Mouse (Mus musculus): ENCODE data around the gene Ephx1. TPM values are rescaled to one million over a fixed set of nuclear protein-coding genes. Genes with fewer than 3 reads are reported as not detected.
"Not testable (repeated sequence)": the region's sequence is repeated elsewhere in the genome, so short reads cannot be mapped to it uniquely, and the experiment has no call there.

Ephx1 gene
- polyA plus RNA-seq, 1 experiment, result 142 TPM

GRCm38 (mm10) chr1:181047520-181047919, 26.8 kb upstream of the Ephx1 start:
- WGBS, result 51% methylated on average over 1 of the region's 1 CpGs
- Histone ChIP-seq H3K4me3 (replicated peaks; ENCODE audit: extremely low read depth, low read depth, low read length) (no peak overlapping the region), H3K4me1 (ENCODE audit: control insufficient read depth, insufficient read depth, low read length) (no peaks in the 10 kb centered on the region)
- TF ChIP-seq POLR2A (IDR thresholded peaks at IDR 0.05; ENCODE audit: borderline replicate concordance, extremely low read depth, low read depth, low read length) (no peak), CTCF (IDR thresholded peaks at IDR 0.05; ENCODE audit: insufficient read depth, low read length) (no peak)
- no peak for DNase-seq

GRCm38 (mm10) chr1:181039652-181040051, 18.9 kb upstream of the Ephx1 start:
- peak; percentile 12 for DNase-seq
- H3K4me1 ChIP-seq (ENCODE audit: control insufficient read depth, insufficient read depth, low read length), result no peaks in the 10 kb centered on the region
- 4% methylated on average over 4 of the region's 4 CpGs for WGBS
- TF ChIP-seq POLR2A (IDR thresholded peaks at IDR 0.05; ENCODE audit: borderline replicate concordance, extremely low read depth, low read depth, low read length), result no peak
- peak; percentile 30; the same call in 1 of the 2 replicates for TF ChIP-seq CTCF (IDR thresholded peaks at IDR 0.05; ENCODE audit: insufficient read depth, low read length)
- H3K4me3 ChIP-seq (replicated peaks; ENCODE audit: extremely low read depth, low read depth, low read length), result no peak overlapping the region

GRCm38 (mm10) chr1:181037623-181038022, 16.9 kb upstream of the Ephx1 start:
- TF ChIP-seq POLR2A (IDR thresholded peaks at IDR 0.05; ENCODE audit: borderline replicate concordance, extremely low read depth, low read depth, low read length) (no peak), CTCF (IDR thresholded peaks at IDR 0.05; ENCODE audit: insufficient read depth, low read length) (no peak)
- WGBS, result 59% methylated on average over 4 of the region's 4 CpGs
- DNase-seq, result no peak
- no peaks in the 10 kb centered on the region for H3K4me1 ChIP-seq (ENCODE audit: control insufficient read depth, insufficient read depth, low read length)
- H3K4me3 ChIP-seq (replicated peaks; ENCODE audit: extremely low read depth, low read depth, low read length), result no peak overlapping the region

GRCm38 (mm10) chr1:181035015-181035778, 14.5 kb upstream of the Ephx1 start:
- H3K4me3 ChIP-seq (replicated peaks; ENCODE audit: extremely low read depth, low read depth, low read length); DNase-seq; H3K4me1 ChIP-seq (ENCODE audit: control insufficient read depth, insufficient read depth, low read length): not testable (repeated sequence)
- WGBS, result 85% methylated on average over 5 of the region's 5 CpGs

- H3K4me1 ChIP-seq (ENCODE audit: control insufficient read depth, insufficient read depth, low read length), result no peaks in the 10 kb centered on the region
- TF ChIP-seq POLR2A (IDR thresholded peaks at IDR 0.05; ENCODE audit: borderline replicate concordance, extremely low read depth, low read depth, low read length) (no peak), CTCF (IDR thresholded peaks at IDR 0.05; ENCODE audit: insufficient read depth, low read length) (peak; percentile 72)
- peak; percentile 51 for DNase-seq
- WGBS, result 8% methylated on average over 1 of the region's 1 CpGs
- H3K4me3 ChIP-seq (replicated peaks; ENCODE audit: extremely low read depth, low read depth, low read length), result no peak overlapping the region
These were observed 1.6 kb upstream of the Ephx1 start for GRCm38 (mm10) chr1:181022265-181022664.

GRCm38 (mm10) chr1:181021488-181021865, 773 bp upstream of the Ephx1 start:
- no peaks in the 10 kb centered on the region for H3K4me1 ChIP-seq (ENCODE audit: control insufficient read depth, insufficient read depth, low read length)
- 59% methylated on average over 7 of the region's 7 CpGs for WGBS
- DNase-seq, result no peak
- no peak overlapping the region for H3K4me3 ChIP-seq (replicated peaks; ENCODE audit: extremely low read depth, low read depth, low read length)
- TF ChIP-seq CTCF (IDR thresholded peaks at IDR 0.05; ENCODE audit: insufficient read depth, low read length) (no peak), POLR2A (IDR thresholded peaks at IDR 0.05; ENCODE audit: borderline replicate concordance, extremely low read depth, low read depth, low read length) (no peak)

GRCm38 (mm10) chr1:181017890-181018420, 2.7 kb downstream of the Ephx1 start:
- H3K4me3 ChIP-seq (replicated peaks; ENCODE audit: extremely low read depth, low read depth, low read length), result no peak overlapping the region
- 73% methylated on average over 13 of the region's 13 CpGs for WGBS

GRCm38 (mm10) chr1:181017212-181017711, 3.4 kb downstream of the Ephx1 start:
- Histone ChIP-seq H3K4me1 (ENCODE audit: control insufficient read depth, insufficient read depth, low read length) (peaks cover 20% of the 10 kb centered on the region), H3K4me3 (replicated peaks; ENCODE audit: extremely low read depth, low read depth, low read length) (peak overlapping the region; percentile 76)
- WGBS, result under 1% methylated on average over 22 of the region's 22 CpGs
- peak; percentile 99 for TF ChIP-seq POLR2A (IDR thresholded peaks at IDR 0.05; ENCODE audit: borderline replicate concordance, extremely low read depth, low read depth, low read length)
- no peak for TF ChIP-seq CTCF (IDR thresholded peaks at IDR 0.05; ENCODE audit: insufficient read depth, low read length)
- peak; percentile 84 for DNase-seq

More at GRCm38 (mm10) chr1:181017890-181018420, 2.7 kb downstream of the Ephx1 start:
- H3K4me1 ChIP-seq (ENCODE audit: control insufficient read depth, insufficient read depth, low read length), result peaks cover 20% of the 10 kb centered on the region
- TF ChIP-seq CTCF (IDR thresholded peaks at IDR 0.05; ENCODE audit: insufficient read depth, low read length) (no peak), POLR2A (IDR thresholded peaks at IDR 0.05; ENCODE audit: borderline replicate concordance, extremely low read depth, low read depth, low read length) (no peak)
- DNase-seq, result no peak

GRCm38 (mm10) chr1:181016532-181017131, 4.1 kb downstream of the Ephx1 start:
- no peak for TF ChIP-seq CTCF (IDR thresholded peaks at IDR 0.05; ENCODE audit: insufficient read depth, low read length)
- TF ChIP-seq POLR2A (IDR thresholded peaks at IDR 0.05; ENCODE audit: borderline replicate concordance, extremely low read depth, low read depth, low read length), result peak; percentile 85; the same call in 1 of the 2 replicates
- WGBS, result 1% methylated on average over 21 of the region's 21 CpGs
- peak; percentile 73 for DNase-seq
- H3K4me3 ChIP-seq (replicated peaks; ENCODE audit: extremely low read depth, low read depth, low read length), result peak overlapping the region; percentile 76
- peaks cover 20% of the 10 kb centered on the region for H3K4me1 ChIP-seq (ENCODE audit: control insufficient read depth, insufficient read depth, low read length)
